Mouse (Mus musculus) G1E (cell line): ENCODE measurements around the gene Etv1.

ENCODE experiments used
- CTCF ChIP-seq: IDR thresholded peaks from 2 replicates; pipeline ENCODE4 v1.5.1; 2012; ENCODE audit warnings: low read depth, low read length, inconsistent platforms, mixed read lengths
- POLR2AphosphoS5 ChIP-seq: IDR thresholded peaks from 2 replicates; pipeline ENCODE4 v1.6.1; 2012; ENCODE audit warnings: low read depth, low read length, inconsistent platforms; ENCODE audit not compliant: insufficient replicate concordance

GRCm38 (mm10) chr12:38814010-38814786 is 35.0 kb downstream of the Etv1 start:
- TF ChIP-seq CTCF (no peak), POLR2AphosphoS5 (no peak)
